Mouse (Mus musculus): ENCODE data around the gene Paqr6.

Gene Paqr6

GRCm38 (mm10) chr3:88411681-88412080 is 47.3 kb downstream of the Paqr6 start:
- no peak for DNase-seq (ENCODE audit: low spot score)

- no peak for DNase-seq (ENCODE audit: low spot score)
These were observed 48.3 kb downstream of the Paqr6 start for GRCm38 (mm10) chr3:88412636-88413035.

GRCm38 (mm10) chr3:88415668-88416067 is 51.3 kb downstream of the Paqr6 start:
- no peak for DNase-seq (ENCODE audit: low spot score)

GRCm38 (mm10) chr3:88418016-88418415 is 53.6 kb downstream of the Paqr6 start:
- DNase-seq (ENCODE audit: low spot score): no peak

Data from T-cell, adult 2 months (primary cell).